Mouse (Mus musculus) CD4-positive naive resting alpha-beta T cell, adult 76 days (primary cell): ENCODE measurements around the gene Gm14305. TPM values are rescaled to one million over a fixed set of nuclear protein-coding genes. Genes with fewer than 3 reads are reported as not detected.

Experiments used
- total RNA-seq: library from RNA; stranded (reverse); gene quantifications from one replicate; pipeline ENCODE4 v1.2.4, GENCODE M21; 2023

Gm14305 gene
- 2.1 TPM for total RNA-seq

DNA sequence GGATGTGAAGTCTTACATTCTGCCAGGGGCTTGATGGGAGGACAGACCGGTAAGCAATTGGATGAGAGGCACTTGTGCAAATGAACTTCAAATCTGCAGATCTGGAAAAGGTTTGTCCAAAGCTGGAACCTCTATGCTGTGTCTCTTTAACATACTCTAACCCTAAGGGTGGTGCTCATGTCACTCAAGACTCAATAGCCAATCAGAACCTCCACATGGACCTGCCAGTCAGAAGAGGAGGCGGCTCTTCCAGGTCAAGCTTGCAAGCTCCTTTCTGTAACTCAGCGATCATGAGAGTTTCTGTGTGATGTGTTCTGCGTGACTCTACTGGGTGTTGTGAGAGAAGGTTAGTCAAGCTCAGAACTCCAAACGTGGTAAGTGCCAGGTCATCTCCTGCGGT, at the start of gene Gm14305:
TSS of gene Gm14305 (plus strand) at position 278 of the 400 bp plus-strand sequence.

DNA sequence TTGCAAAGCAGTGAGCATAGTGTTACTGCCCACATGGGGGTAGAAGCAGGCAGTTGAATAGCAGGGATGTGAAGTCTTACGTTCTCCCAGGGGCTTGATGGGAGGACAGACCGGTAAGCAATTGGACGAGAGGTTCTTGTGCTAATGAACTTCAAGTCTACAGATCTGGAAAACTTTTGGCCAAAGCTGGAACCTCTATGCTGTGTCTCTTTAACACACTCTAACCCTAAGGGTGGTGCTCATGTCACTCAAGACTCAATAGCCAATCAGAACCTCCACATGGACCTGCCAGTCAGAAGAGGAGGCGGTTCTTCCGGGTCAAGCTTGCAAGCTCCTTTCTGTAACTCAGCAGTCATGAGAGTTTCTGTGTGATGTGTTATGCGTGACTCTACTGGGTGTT, 37.9 kb upstream of the Gm14305 start, which contains the start of gene Zfp973:
TSS of gene Zfp973 (plus strand) at position 301 of the 400 bp plus-strand sequence.

Other genes with a start within 250 kb of the Gm14305 start
- not detected for gene Gm14434, start 221.5 kb upstream of the Gm14305 start, total RNA-seq
- gene Zfp967, start 187.3 kb upstream of the Gm14305 start, total RNA-seq, result not detected
- gene Gm14308, start 72.0 kb upstream of the Gm14305 start, total RNA-seq, result not detected
- 6.7 TPM for gene Zfp973, start 37.8 kb upstream of the Gm14305 start, total RNA-seq
- 7.9 TPM for gene Gm14295, start 90.3 kb downstream of the Gm14305 start, total RNA-seq
- gene Gm14408, start 122.8 kb downstream of the Gm14305 start, total RNA-seq, result not detected
- 1.7 TPM for gene Gm14296, start 219.5 kb downstream of the Gm14305 start, total RNA-seq